Mouse (Mus musculus) liver, postnatal 0 days (tissue): ENCODE data around the gene Hjurp. TPM values are rescaled to one million over a fixed set of nuclear protein-coding genes. Genes with fewer than 3 reads are reported as not detected.

ENCODE experiments used
- ATAC-seq: fragments of 200-750 bp; cut with Nextera tagmentation; 2 replicates; pipeline ENCODE4 v1.8.0; 2017; ENCODE audit warnings: mild to moderate bottlenecking, moderate library complexity
- DNase-seq: peaks from one replicate; pipeline ENCODE4 v3.0.0-alpha.2; 2016
- H3K27ac ChIP-seq: fragments of 300-500 bp; sonication (generic); 2 replicates; pipeline ENCODE4 v1.5.1; 2014; ENCODE audit warnings: antibody characterized with exemption, moderate library complexity, mild to moderate bottlenecking, low read depth
- H3K27me3 ChIP-seq: fragments of 300-500 bp; sonication (generic); 2 replicates; pipeline ENCODE4 v1.6.1; 2014; ENCODE audit warnings: low read length, control low read depth, mixed read lengths; ENCODE audit not compliant: insufficient read depth
- H3K36me3 ChIP-seq: fragments of 300-500 bp; sonication (generic); replicated peaks from 2 replicates; pipeline ENCODE4 v1.6.1; 2014; ENCODE audit warnings: mild to moderate bottlenecking, control low read depth, low read length, moderate library complexity, mixed read lengths; ENCODE audit not compliant: insufficient read depth
- H3K4me1 ChIP-seq: fragments of 300-500 bp; sonication (generic); 2 replicates; pipeline ENCODE4 v1.6.1; 2014; ENCODE audit warnings: antibody characterized with exemption, mild to moderate bottlenecking, control low read depth; ENCODE audit not compliant: insufficient read depth
- H3K4me2 ChIP-seq: fragments of 300-500 bp; sonication (generic); 2 replicates; pipeline ENCODE4 v1.6.1; 2014; ENCODE audit warnings: low read depth, mild to moderate bottlenecking, low read length, moderate library complexity, mixed read lengths
- H3K4me3 ChIP-seq: fragments of 300-500 bp; sonication (generic); 2 replicates; pipeline ENCODE4 v1.5.1; 2014; ENCODE audit warnings: low read depth, low read length
- H3K9ac ChIP-seq: fragments of 300-500 bp; sonication (generic); replicated peaks from 2 replicates; pipeline ENCODE4 v1.6.1; 2014; ENCODE audit warnings: mild to moderate bottlenecking, moderate library complexity
- H3K9me3 ChIP-seq: fragments of 300-500 bp; sonication (generic); 2 replicates; pipeline ENCODE4 v1.6.1; 2016; ENCODE audit warnings: mild to moderate bottlenecking, control low read depth, low read length, mixed read lengths
- CTCF ChIP-seq: sonication (generic); IDR thresholded peaks from 2 replicates; pipeline ENCODE4 v1.5.1; 2016; ENCODE audit warnings: antibody characterized with exemption, low read depth
- EP300 ChIP-seq: IDR thresholded peaks from 2 replicates; pipeline ENCODE4 v1.6.1; 2016; ENCODE audit warnings: antibody characterized with exemption, low read depth, mild to moderate bottlenecking
- WGBS: fragments of 180-500 bp; shearing (Covaris S2); extraction: QIAGEN DNeasy Blood & Tissue Kit; methylation state at CpG from one replicate; pipeline ENCODE4 v1.1.7; 2014; ENCODE audit not compliant: insufficient replicate concordance; 5-methylcytosine and 5-hydroxymethylcytosine counted together
- polyA plus RNA-seq: library from polyadenylated mRNA; unstranded; fragments of >200 nt; fragmentation: Nextera tagmentation; extraction: Ambion mirVana; gene quantifications from 2 replicates; pipeline ENCODE4 v1.2.1, GENCODE M21; 2015

Hjurp gene
- polyA plus RNA-seq, 1 experiment from 2014 or later, result 37.0 TPM

DNA sequence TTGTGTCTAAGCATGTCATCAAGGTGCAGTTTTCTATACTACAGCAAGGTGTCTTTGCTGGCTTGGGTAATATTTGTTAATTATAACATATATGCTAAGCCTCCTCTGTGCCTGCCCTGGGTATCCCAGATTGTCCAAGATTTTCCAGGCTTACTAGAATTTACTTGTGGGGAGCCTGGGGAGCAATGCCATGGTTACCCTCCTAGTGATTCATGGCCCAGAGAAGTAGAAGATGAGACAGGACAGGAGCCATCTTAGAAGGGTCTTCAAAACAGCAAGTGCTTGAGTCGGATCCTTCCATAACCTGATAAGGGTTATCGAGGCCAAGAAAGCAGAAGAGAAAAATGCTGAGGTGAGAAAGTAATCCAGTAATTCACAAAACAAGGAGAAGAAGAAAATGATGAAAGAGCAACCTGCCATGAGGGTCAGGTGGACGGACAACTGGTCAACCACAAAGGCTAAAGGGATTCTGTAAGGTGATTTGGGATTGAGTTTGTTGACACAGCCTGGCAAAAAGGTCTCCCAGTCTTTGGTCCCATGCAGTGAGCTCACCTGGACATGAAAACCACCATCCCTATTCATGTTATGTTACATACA, 14.1 kb upstream of the Hjurp start:
- Histone ChIP-seq H3K27me3 (no peaks in the 10 kb centered on the region), H3K4me3 (no peak overlapping the region), H3K4me1 (peaks cover 4% of the 10 kb centered on the region), H3K4me2 (no peak overlapping the region), H3K27ac (no peak overlapping the region), H3K9ac (no peak overlapping the region), H3K9me3 (peaks cover 7% of the 10 kb centered on the region; the same call in 1 of the 2 replicates), H3K36me3 (no peaks in the 10 kb centered on the region)
- no peak for TF ChIP-seq EP300
- no peak for TF ChIP-seq CTCF
- DNase-seq (peak; percentile 22), ATAC-seq (no peak)
- WGBS, result 52% methylated on average over 3 of the region's 3 CpGs

DNA sequence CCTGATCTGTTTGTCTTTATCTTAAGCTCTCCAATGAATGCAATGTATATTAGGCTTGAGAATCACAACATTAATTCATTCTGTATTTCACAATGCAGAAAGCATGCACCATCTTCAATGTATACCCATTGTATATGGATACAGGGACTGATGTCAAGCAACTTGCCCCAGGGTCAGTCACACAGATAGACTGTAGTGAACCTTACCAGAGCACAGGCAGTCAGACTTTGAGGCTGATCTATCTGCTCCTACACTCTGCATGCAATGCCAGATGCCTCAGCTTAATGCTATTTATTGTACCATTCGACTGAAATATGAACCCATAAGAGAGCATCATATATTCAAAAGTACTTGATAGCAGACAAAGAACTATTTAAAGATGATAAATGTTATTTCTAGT, 13.1 kb upstream of the Hjurp start:
- no peak for ATAC-seq
- DNase-seq, result no peak
- Histone ChIP-seq H3K36me3 (no peaks in the 10 kb centered on the region), H3K4me1 (peaks cover 4% of the 10 kb centered on the region), H3K9me3 (peaks cover 3% of the 10 kb centered on the region; the same call in 1 of the 2 replicates), H3K27ac (no peak overlapping the region), H3K4me3 (no peak overlapping the region), H3K9ac (no peak overlapping the region), H3K27me3 (no peaks in the 10 kb centered on the region), H3K4me2 (no peak overlapping the region)
- WGBS, result 59% methylated on average over 1 of the region's 1 CpGs
- no peak for TF ChIP-seq CTCF
- no peak for TF ChIP-seq EP300

DNA sequence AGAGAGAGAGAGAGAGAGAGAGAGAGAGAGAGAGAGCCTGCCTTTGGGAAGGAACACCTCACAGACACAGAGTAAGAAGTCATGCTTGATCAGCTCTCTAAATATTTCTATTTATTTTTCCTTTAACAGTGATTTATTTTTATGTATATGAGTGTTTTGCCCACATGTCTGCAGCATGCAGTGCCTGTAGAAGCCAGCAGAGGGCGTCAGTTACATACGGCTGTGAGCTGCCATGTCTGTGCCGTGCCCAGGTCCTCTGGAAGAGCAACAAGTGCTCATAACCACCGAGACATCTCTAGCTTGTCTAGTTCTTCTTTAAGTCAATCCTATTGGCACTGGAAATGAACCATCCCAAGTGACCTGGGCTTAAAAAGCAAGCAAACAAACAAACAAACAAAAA, 12.5 kb upstream of the Hjurp start:
- no peak overlapping the region for H3K9ac ChIP-seq
- ATAC-seq, result no peak
- H3K9me3 ChIP-seq, result 0 out of 2 replicates have a peak, but pooled peaks cover 2% of the 10 kb centered on the region
- H3K4me1 ChIP-seq, result peaks cover 6% of the 10 kb centered on the region
- no peak overlapping the region for H3K4me2 ChIP-seq
- no peaks in the 10 kb centered on the region for H3K36me3 ChIP-seq
- no peak overlapping the region for H3K4me3 ChIP-seq
- DNase-seq, result peak; percentile 86
- no peaks in the 10 kb centered on the region for H3K27me3 ChIP-seq
- WGBS, result 36% methylated on average over 4 of the region's 4 CpGs
- TF ChIP-seq CTCF, result peak; percentile 91
- TF ChIP-seq EP300, result no peak
- H3K27ac ChIP-seq, result no peak overlapping the region

DNA sequence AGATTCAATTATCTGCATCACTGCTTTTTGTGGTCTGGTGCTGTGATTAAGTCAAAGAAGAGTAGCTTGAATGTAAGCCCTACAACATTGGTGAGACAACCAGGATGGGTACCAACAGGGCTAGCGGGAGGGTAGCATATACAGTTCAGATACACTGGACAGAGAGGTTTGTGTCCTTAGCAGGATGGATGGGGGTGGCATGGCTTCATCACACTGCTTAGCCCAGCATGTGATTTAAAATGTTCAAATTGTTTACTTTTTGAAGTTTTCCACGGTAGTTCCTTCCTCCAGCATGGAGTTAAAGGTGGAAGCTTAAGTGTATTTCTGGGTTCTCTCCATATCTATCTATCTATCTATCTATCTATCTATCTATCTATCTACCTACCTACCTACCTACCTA, 11.7 kb upstream of the Hjurp start:
- Histone ChIP-seq H3K4me3 (no peak overlapping the region), H3K9me3 (no peaks in the 10 kb centered on the region), H3K4me2 (no peak overlapping the region), H3K9ac (no peak overlapping the region), H3K27ac (no peak overlapping the region), H3K4me1 (peaks cover 11% of the 10 kb centered on the region), H3K36me3 (no peaks in the 10 kb centered on the region), H3K27me3 (no peaks in the 10 kb centered on the region)
- no peak for DNase-seq
- WGBS, result 42% methylated on average over 2 of the region's 2 CpGs
- TF ChIP-seq EP300, result no peak
- no peak for TF ChIP-seq CTCF
- ATAC-seq, result no peak

DNA sequence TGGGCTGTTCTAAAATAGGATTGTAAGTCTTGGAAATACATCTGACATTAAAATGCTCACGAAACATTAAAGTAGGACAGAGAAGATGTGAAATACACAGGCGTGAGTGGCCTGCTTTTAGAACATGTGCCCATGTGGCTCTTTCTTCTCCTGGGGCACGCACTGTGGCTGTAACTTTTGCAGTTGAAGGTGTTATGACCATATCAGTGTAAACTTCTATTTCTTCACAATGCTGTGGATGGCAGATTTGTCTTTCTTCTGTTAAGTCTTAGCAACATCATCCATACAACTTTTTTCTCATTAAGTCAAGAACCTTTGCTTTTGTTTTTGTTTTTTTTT, 11.3 kb upstream of the Hjurp start:
- WGBS, result 63% methylated on average over 3 of the region's 3 CpGs
- Histone ChIP-seq H3K4me3 (no peak overlapping the region), H3K9ac (no peak overlapping the region), H3K9me3 (no peaks in the 10 kb centered on the region), H3K36me3 (no peaks in the 10 kb centered on the region), H3K4me1 (peaks cover 14% of the 10 kb centered on the region), H3K27me3 (no peaks in the 10 kb centered on the region), H3K4me2 (no peak overlapping the region), H3K27ac (0 out of 2 replicates have a peak overlapping the region, but pooled peaks have one; percentile 1)
- TF ChIP-seq CTCF, result no peak
- TF ChIP-seq EP300, result no peak
- DNase-seq (no peak), ATAC-seq (no peak)

DNA sequence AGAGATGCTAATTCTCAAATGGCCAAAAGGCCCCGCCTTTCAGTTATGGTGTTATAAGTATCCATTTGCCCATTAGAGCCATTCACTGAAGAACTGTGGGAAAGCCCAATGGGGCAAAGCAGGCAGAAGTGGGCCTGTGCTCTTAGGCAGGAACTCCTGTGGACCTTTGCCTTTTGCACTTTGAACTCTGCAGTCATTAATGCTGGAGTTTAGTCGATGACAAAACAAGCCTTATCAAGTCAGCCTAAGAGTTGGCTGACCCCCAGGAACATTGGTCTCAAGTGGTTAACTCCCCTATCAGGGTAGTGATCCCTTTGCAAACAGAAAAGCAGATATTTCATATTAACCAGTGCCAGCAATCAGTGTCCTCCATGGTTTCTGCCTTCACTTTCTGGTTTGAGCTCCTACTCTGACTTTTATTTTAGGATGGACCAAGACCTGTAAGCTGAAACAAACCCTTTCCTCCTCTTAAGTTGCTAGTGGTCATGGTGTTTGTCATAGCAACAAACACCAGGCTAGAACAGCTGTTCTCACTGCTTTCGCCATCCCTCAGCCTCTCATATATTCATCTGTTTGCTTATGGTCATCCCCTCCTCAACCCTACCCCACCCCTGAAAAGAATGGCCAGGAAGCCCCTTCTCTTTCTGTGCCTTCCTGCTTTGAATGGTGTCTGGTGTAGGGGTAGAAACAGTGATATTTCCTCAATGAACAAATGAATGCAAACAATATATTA, 10.8 kb upstream of the Hjurp start:
- Histone ChIP-seq H3K4me2 (no peak overlapping the region), H3K4me1 (peaks cover 14% of the 10 kb centered on the region), H3K27ac (peak overlapping the region; percentile 30), H3K4me3 (no peak overlapping the region), H3K36me3 (no peaks in the 10 kb centered on the region), H3K27me3 (no peaks in the 10 kb centered on the region), H3K9ac (no peak overlapping the region), H3K9me3 (no peaks in the 10 kb centered on the region)
- peak; percentile 80 for ATAC-seq
- TF ChIP-seq CTCF (no peak), EP300 (no peak)
- 29% methylated on average over 3 of the region's 3 CpGs for WGBS
- DNase-seq, result peak; percentile 79
